Mouse (Mus musculus) embryo, embryonic 11 days (tissue): ENCODE measurements around the gene 4930524N10Rik.

ENCODE experiments used
- DNase-seq: peaks from one replicate; pipeline ENCODE4 v3.0.0-alpha.2; 2015

The 4930524N10Rik gene

DNA sequence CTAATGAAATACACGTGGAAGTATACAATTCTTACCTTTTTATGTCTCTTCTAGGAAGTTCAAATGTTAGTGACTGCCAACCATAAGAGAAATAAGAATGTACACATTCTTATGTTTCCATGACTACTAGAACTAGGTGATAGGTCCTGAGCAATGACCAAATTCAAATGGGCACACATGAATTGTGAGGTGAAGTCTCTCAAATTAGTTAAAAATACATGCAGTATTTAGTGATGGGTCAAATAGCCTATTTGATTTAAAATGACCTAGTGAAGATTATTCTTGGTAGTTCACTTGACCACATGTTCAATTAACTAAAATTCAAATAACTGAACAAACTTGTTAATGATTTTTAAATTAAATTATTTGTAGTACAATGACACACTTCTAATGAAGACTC is at the start of gene 4930524N10Rik:
Gene 4930524N10Rik (minus strand): TSS at position 101 of the 400 bp plus-strand sequence.
- no peak for DNase-seq

GRCm38 (mm10) chrX:154350042-154350441 is 6.8 kb upstream of the 4930524N10Rik start:
- DNase-seq: no peak

DNA sequence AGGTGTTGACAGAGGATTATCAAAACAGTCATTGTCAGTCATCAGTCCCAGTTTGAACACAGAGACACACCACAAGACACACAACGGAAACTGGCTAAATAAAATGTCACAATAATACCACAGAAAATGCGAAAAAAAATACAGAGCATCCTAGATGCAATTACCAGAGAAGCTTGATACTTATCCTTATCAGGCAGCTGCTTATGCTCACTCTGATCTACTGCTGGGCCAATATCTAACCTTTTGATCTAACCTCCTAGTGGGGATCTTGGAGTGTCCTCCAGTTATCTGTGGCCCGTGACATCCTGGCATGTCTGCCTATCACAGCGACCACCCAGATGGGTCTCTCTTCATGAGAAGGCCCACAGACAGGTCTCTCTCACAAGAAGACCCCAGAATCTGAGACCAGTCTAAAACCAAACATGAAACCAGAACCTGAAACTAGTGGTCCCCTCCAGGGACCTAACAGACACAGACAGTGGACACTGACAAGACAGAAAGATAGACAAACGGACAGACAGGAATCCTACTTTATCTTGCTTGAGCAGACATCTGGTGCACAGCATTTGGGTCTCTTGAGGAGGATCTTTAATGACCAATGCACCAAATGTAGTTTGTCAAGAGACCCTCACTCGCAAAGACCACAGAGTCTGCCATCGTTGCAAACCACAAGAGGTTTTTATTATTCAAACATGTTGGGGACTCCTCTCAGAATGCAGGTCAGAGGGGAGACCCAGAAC is 6.3 kb upstream of the 4930524N10Rik start:
- DNase-seq: no peak

- no peak for DNase-seq
Observed at GRCm38 (mm10) chrX:154347933-154348332, 4.7 kb upstream of the 4930524N10Rik start.
